ENCODE assay signal across 32 mouse cellular contexts in the genomic region with DNA sequence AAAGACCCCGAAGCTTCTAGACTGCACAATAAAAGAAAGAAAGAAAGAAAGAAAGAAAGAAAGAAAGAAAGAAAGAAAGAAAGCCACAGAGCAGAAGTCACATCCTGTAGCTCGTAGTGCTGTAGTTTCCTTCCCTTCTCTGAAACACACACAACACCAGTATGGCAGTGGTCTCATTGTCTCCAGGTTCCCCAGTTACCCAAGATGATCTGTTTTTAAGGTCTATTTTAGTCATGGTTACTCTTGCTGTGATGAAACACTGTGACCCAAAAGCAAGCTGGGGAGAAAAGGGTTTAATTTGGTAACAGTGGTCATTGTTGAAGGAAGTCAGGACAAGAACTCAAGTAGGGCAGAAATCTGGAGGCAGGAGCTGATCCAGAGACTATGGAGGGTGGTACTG.
"Had no signal": no experiment of that assay in that cellular context is flagged by ENCODE, and none has a peak within 500 bp of the region (broad histone marks: within the 10 kb centered on the region; RNA-seq: fewer than 3 reads in every experiment).

No protein-coding gene starts in this region.

- DNase-seq: left cerebral cortex, postnatal 4 days; liver; liver, embryonic 13.5 days; liver, postnatal 0 days; lung, adult 18-20 months; lung, adult 2 months; lung, embryonic 14.5 days; lung, postnatal 10 days; lung, postnatal 14 days; lung, postnatal 36 days; lung, postnatal 4 days; midbrain, embryonic 14.5 days had no signal

- H3K4me1 ChIP-seq: limb, embryonic 10.5 days; limb, embryonic 12.5 days; limb, embryonic 13.5 days; limb, embryonic 15.5 days; liver, embryonic 13.5 days; liver, embryonic 15.5 days; lung, embryonic 15.5 days; megakaryocyte, embryonic 14.5 days; midbrain, embryonic 10.5 days; midbrain, embryonic 12.5 days; midbrain, embryonic 13.5 days; midbrain, embryonic 15.5 days; neural tube, embryonic 12.5 days; neural tube, embryonic 13.5 days had no signal

- H3K36me3 ChIP-seq: limb, embryonic 10.5 days; limb, embryonic 12.5 days; limb, embryonic 13.5 days; limb, embryonic 15.5 days; liver, embryonic 13.5 days; liver, embryonic 15.5 days; lung, embryonic 15.5 days; midbrain, embryonic 10.5 days; midbrain, embryonic 12.5 days; midbrain, embryonic 13.5 days; midbrain, embryonic 15.5 days; neural tube, embryonic 12.5 days had no signal

- H3K27ac ChIP-seq: limb, embryonic 10.5 days; limb, embryonic 12.5 days; limb, embryonic 13.5 days; limb, embryonic 15.5 days; liver, embryonic 13.5 days; liver, embryonic 14.5 days; liver, embryonic 15.5 days; lung, embryonic 15.5 days; macrophage; midbrain, embryonic 10.5 days; midbrain, embryonic 12.5 days; midbrain, embryonic 13.5 days; midbrain, embryonic 15.5 days; neural tube, embryonic 12.5 days; neural tube, embryonic 13.5 days had no signal

- H3K27me3 ChIP-seq: limb, embryonic 12.5 days; limb, embryonic 13.5 days; limb, embryonic 15.5 days; liver, embryonic 13.5 days; liver, embryonic 15.5 days; lung, embryonic 15.5 days; megakaryocyte, embryonic 14.5 days; midbrain, embryonic 12.5 days; midbrain, embryonic 13.5 days; midbrain, embryonic 15.5 days; neural tube, embryonic 12.5 days; neural tube, embryonic 13.5 days had no signal

- H3K4me2 ChIP-seq: limb, embryonic 12.5 days; limb, embryonic 13.5 days; limb, embryonic 15.5 days; liver, embryonic 11.5 days; liver, embryonic 13.5 days; liver, embryonic 15.5 days; lung, embryonic 14.5 days; lung, embryonic 15.5 days; midbrain, embryonic 11.5 days; midbrain, embryonic 12.5 days; midbrain, embryonic 13.5 days; midbrain, embryonic 15.5 days; neural tube, embryonic 12.5 days; neural tube, embryonic 13.5 days had no signal

- H3K9me3 ChIP-seq: limb, embryonic 10.5 days; limb, embryonic 12.5 days; limb, embryonic 13.5 days; limb, embryonic 15.5 days; liver, embryonic 13.5 days; liver, embryonic 15.5 days; lung, embryonic 15.5 days; midbrain, embryonic 10.5 days; midbrain, embryonic 12.5 days; midbrain, embryonic 13.5 days; midbrain, embryonic 15.5 days; neural tube, embryonic 12.5 days; neural tube, embryonic 13.5 days had no signal

- ATAC-seq: liver, postnatal 0 days; lung, postnatal 0 days; midbrain, embryonic 13.5 days; midbrain, embryonic 15.5 days; midbrain, embryonic 16.5 days had no signal

- H3K9ac ChIP-seq: limb, embryonic 12.5 days; limb, embryonic 13.5 days; limb, embryonic 15.5 days; liver, embryonic 13.5 days; liver, embryonic 14.5 days; liver, embryonic 15.5 days; liver, postnatal 0 days; lung, embryonic 14.5 days; lung, embryonic 15.5 days; midbrain, embryonic 12.5 days; midbrain, embryonic 13.5 days; midbrain, embryonic 15.5 days; neural tube, embryonic 12.5 days; neural tube, embryonic 13.5 days had no signal

- H3K4me3 ChIP-seq: limb, embryonic 10.5 days; limb, embryonic 12.5 days; limb, embryonic 13.5 days; limb, embryonic 15.5 days; liver, embryonic 13.5 days; liver, embryonic 15.5 days; lung, embryonic 15.5 days; megakaryocyte, embryonic 14.5 days; midbrain, embryonic 10.5 days; midbrain, embryonic 12.5 days; midbrain, embryonic 13.5 days; midbrain, embryonic 15.5 days; myocyte; neural tube, embryonic 12.5 days; neural tube, embryonic 13.5 days had no signal
